Mouse (Mus musculus) spleen, adult 2 months (tissue): ENCODE results near the gene Nr5a2.

Experiments
- CTCF ChIP-seq: fragments of 200-500 bp; IDR thresholded peaks from 2 replicates; pipeline ENCODE4 v1.5.1; 2011; ENCODE audit warnings: mild to moderate bottlenecking, inconsistent platforms; ENCODE audit not compliant: insufficient read depth, insufficient read length, insufficient replicate concordance; ENCODE audit errors: extremely low read depth
- POLR2A ChIP-seq: fragments of 200-500 bp; IDR thresholded peaks from 2 replicates; pipeline ENCODE4 v1.6.1; 2011; ENCODE audit warnings: low read depth, low read length, inconsistent platforms

GRCm38 (mm10) chr1:136888704-136889103, 71.5 kb downstream of the Nr5a2 start:
- no peak for TF ChIP-seq POLR2A
- no peak for TF ChIP-seq CTCF
